Mouse (Mus musculus): ENCODE results near the gene Podxl. TPM values are rescaled to one million over a fixed set of nuclear protein-coding genes. Genes with fewer than 3 reads are reported as not detected.

Podxl gene
- total RNA-seq, 2 experiments from 2014 or later = 18.5 to 28.4 TPM

Other genes starting within 250 kb of the Podxl start
- 100 to 1,000 TPM; 123 to 140 TPM for gene Mkln1, start 165.2 kb downstream of the Podxl start, total RNA-seq (2021)

All from gastrocnemius, postnatal 25 days (tissue).